Mouse (Mus musculus): ENCODE data around the gene 4930558C23Rik. TPM values are rescaled to one million over a fixed set of nuclear protein-coding genes. Genes with fewer than 3 reads are reported as not detected.
"Not testable (repeated sequence)": the region's sequence is repeated elsewhere in the genome, so short reads cannot be mapped to it uniquely, and the experiment has no call there.

4930558C23Rik gene
- polyA plus RNA-seq, 1 experiment, result not detected

DNA sequence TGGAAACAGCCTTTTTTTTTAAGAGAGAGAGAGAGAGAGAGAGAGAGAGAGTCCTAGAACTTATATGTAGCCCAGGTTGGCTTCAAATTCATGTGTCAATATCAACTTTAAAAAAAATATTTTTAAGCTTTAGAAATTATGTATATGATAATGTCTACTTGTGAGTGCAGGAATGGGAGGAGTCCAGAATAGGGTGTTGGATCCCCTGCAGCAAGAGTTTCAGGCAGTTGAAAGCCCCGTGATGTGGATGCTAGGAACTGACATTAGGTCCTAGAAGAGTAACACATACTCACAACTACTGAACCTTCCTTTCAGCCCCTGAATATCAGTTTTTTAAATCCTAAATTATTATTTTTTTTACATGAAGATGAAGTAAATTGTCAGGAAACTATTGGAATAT lies 32.9 kb upstream of the 4930558C23Rik start:
- 93% methylated on average over 1 of the region's 1 CpGs for WGBS
- Histone ChIP-seq H3K27ac (ENCODE audit: control insufficient read depth, insufficient read depth, low read length) (no peak overlapping the region), H3K27me3 (ENCODE audit: control insufficient read depth, insufficient read depth, low read length) (no peaks in the 10 kb centered on the region), H3K36me3 (ENCODE audit: control insufficient read depth, insufficient read depth, low read length) (peaks cover 5% of the 10 kb centered on the region; the same call in 1 of the 2 replicates), H3K4me3 (ENCODE audit: control insufficient read depth, insufficient read depth, low read length) (no peak overlapping the region), H3K4me1 (replicated peaks; ENCODE audit: control insufficient read depth, insufficient read depth, low read length) (peaks cover 2% of the 10 kb centered on the region; the same call in 1 of the 2 replicates)
- TF ChIP-seq CTCF (IDR thresholded peaks at IDR 0.05; ENCODE audit: borderline replicate concordance, control insufficient read depth, extremely low read depth, insufficient read depth, low read length, poor library complexity), result no peak
- TF ChIP-seq POLR2A (IDR thresholded peaks at IDR 0.05; ENCODE audit: control insufficient read depth, extremely low read depth, insufficient read depth, low read length, poor library complexity), result no peak
- no peak for DNase-seq

- H3K4me3 ChIP-seq (ENCODE audit: control insufficient read depth, insufficient read depth, low read length), result peak overlapping the region; percentile 4; the same call in 1 of the 2 replicates
- WGBS, result 15% methylated on average over 7 of the region's 7 CpGs
- H3K27ac ChIP-seq (ENCODE audit: control insufficient read depth, insufficient read depth, low read length), result no peak overlapping the region
- DNase-seq, result peak; percentile 5
- H3K4me1 ChIP-seq (replicated peaks; ENCODE audit: control insufficient read depth, insufficient read depth, low read length), result peaks cover 2% of the 10 kb centered on the region; the same call in 1 of the 2 replicates
- peaks cover 5% of the 10 kb centered on the region; the same call in 1 of the 2 replicates for H3K36me3 ChIP-seq (ENCODE audit: control insufficient read depth, insufficient read depth, low read length)
- no peak for TF ChIP-seq POLR2A (IDR thresholded peaks at IDR 0.05; ENCODE audit: control insufficient read depth, extremely low read depth, insufficient read depth, low read length, poor library complexity)
- no peaks in the 10 kb centered on the region for H3K27me3 ChIP-seq (ENCODE audit: control insufficient read depth, insufficient read depth, low read length)
Measured at GRCm38 (mm10) chr3:95434983-95435370, 32.3 kb upstream of the 4930558C23Rik start.

DNA sequence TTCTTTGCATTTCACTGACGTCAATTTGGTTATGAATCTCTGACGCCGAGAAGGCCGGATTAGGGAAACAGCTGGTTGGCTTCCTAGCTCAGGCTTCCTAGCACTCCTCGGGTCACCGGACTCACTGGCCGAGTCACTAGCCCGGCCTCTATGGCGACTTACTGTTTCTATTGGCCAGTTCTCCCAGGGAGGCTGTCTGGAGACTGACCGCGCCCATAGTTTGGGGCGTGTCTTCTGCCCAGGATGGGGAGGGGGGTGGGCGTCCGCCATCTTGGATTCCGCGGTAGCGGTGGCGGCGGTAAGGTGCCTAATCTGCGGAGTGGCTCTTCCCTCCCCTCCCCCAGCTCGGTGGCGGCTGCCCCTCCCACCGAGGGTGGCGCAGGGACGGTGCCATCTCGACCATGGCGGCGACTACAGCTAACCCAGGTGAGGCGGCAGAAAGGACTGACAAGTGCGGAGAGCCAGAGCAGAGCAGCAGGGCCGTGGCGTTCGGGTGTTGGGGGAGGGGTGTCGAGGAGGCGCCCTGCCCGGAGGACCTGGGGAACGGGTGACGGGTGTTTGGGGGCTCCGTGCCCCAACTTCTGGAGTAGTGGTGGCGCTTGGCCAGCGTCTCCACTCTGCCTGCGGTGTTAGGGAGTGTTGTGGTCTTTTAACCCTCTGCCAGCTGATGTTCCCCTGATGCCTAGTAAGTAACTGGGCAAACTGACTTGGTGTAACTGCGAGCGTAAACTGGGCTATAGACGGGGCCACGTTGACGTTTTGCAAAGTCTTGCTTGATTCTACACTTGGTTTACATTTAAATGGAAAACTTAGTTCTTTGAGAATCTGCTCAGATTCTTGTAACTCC lies 31.7 kb upstream of the 4930558C23Rik start, which contains the start of gene Arnt:
Gene Arnt, plus strand, starts transcription at position 253 of the 847 bp plus-strand sequence.
- Histone ChIP-seq H3K36me3 (ENCODE audit: control insufficient read depth, insufficient read depth, low read length) (peaks cover 5% of the 10 kb centered on the region; the same call in 1 of the 2 replicates), H3K4me1 (replicated peaks; ENCODE audit: control insufficient read depth, insufficient read depth, low read length) (peaks cover 2% of the 10 kb centered on the region; the same call in 1 of the 2 replicates), H3K4me3 (ENCODE audit: control insufficient read depth, insufficient read depth, low read length) (peak within 1 kb of the TSS; percentile 90), H3K27me3 (ENCODE audit: control insufficient read depth, insufficient read depth, low read length) (no peaks in the 10 kb centered on the region), H3K27ac (ENCODE audit: control insufficient read depth, insufficient read depth, low read length) (peak within 1 kb of the TSS; percentile 22)
- under 1% methylated on average over 47 of the region's 47 CpGs for WGBS
- TF ChIP-seq POLR2A (IDR thresholded peaks at IDR 0.05; ENCODE audit: control insufficient read depth, extremely low read depth, insufficient read depth, low read length, poor library complexity) (peak; percentile 69), CTCF (IDR thresholded peaks at IDR 0.05; ENCODE audit: borderline replicate concordance, control insufficient read depth, extremely low read depth, insufficient read depth, low read length, poor library complexity) (peak; percentile 47; the same call in 1 of the 2 replicates)
- DNase-seq, result peak; percentile 86

GRCm38 (mm10) chr3:95433301-95433915 lies 30.8 kb upstream of the 4930558C23Rik start:
- TF ChIP-seq CTCF (IDR thresholded peaks at IDR 0.05; ENCODE audit: borderline replicate concordance, control insufficient read depth, extremely low read depth, insufficient read depth, low read length, poor library complexity), result no peak
- no peak for TF ChIP-seq POLR2A (IDR thresholded peaks at IDR 0.05; ENCODE audit: control insufficient read depth, extremely low read depth, insufficient read depth, low read length, poor library complexity)
- Histone ChIP-seq H3K4me1 (replicated peaks; ENCODE audit: control insufficient read depth, insufficient read depth, low read length) (peaks cover 2% of the 10 kb centered on the region; the same call in 1 of the 2 replicates), H3K36me3 (ENCODE audit: control insufficient read depth, insufficient read depth, low read length) (peaks cover 5% of the 10 kb centered on the region; the same call in 1 of the 2 replicates), H3K27me3 (ENCODE audit: control insufficient read depth, insufficient read depth, low read length) (no peaks in the 10 kb centered on the region), H3K4me3 (ENCODE audit: control insufficient read depth, insufficient read depth, low read length) (no peak overlapping the region), H3K27ac (ENCODE audit: control insufficient read depth, insufficient read depth, low read length) (no peak overlapping the region)
- DNase-seq, result no peak
- 75% methylated on average over 10 of the region's 10 CpGs for WGBS

DNA sequence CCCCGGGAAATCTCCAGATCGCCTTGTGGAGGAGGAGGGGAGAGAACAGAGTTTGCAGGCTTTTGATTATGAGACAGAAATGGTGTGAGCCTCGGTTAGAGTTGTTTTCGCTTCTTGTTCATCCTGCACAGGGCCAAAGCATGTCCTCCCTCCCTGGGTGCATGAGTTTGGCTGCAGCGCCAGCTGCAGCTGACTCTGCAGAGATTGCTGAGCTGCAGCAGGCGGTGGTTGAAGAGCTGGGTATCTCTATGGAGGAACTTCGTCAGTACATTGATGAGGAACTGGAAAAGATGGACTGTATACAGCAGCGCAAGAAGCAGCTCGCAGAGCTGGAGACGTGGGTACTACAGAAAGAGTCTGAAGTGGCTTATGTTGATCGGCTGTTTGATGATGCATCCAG lies 25.8 kb upstream of the 4930558C23Rik start:
- WGBS, result 44% methylated on average over 5 of the region's 11 CpGs
- H3K4me3 ChIP-seq (ENCODE audit: control insufficient read depth, insufficient read depth, low read length); H3K27ac ChIP-seq (ENCODE audit: control insufficient read depth, insufficient read depth, low read length); H3K36me3 ChIP-seq (ENCODE audit: control insufficient read depth, insufficient read depth, low read length); H3K4me1 ChIP-seq (replicated peaks; ENCODE audit: control insufficient read depth, insufficient read depth, low read length); DNase-seq; H3K27me3 ChIP-seq (ENCODE audit: control insufficient read depth, insufficient read depth, low read length): not testable (repeated sequence)

GRCm38 (mm10) chr3:95427891-95428238 lies 25.2 kb upstream of the 4930558C23Rik start:
- 15% methylated on average over 16 of the region's 21 CpGs for WGBS
- peak; percentile 22 for DNase-seq
- H3K27me3 ChIP-seq (ENCODE audit: control insufficient read depth, insufficient read depth, low read length); H3K36me3 ChIP-seq (ENCODE audit: control insufficient read depth, insufficient read depth, low read length); H3K27ac ChIP-seq (ENCODE audit: control insufficient read depth, insufficient read depth, low read length); H3K4me1 ChIP-seq (replicated peaks; ENCODE audit: control insufficient read depth, insufficient read depth, low read length): not testable (repeated sequence)
- H3K4me3 ChIP-seq (ENCODE audit: control insufficient read depth, insufficient read depth, low read length), result peak overlapping the region; percentile 27

DNA sequence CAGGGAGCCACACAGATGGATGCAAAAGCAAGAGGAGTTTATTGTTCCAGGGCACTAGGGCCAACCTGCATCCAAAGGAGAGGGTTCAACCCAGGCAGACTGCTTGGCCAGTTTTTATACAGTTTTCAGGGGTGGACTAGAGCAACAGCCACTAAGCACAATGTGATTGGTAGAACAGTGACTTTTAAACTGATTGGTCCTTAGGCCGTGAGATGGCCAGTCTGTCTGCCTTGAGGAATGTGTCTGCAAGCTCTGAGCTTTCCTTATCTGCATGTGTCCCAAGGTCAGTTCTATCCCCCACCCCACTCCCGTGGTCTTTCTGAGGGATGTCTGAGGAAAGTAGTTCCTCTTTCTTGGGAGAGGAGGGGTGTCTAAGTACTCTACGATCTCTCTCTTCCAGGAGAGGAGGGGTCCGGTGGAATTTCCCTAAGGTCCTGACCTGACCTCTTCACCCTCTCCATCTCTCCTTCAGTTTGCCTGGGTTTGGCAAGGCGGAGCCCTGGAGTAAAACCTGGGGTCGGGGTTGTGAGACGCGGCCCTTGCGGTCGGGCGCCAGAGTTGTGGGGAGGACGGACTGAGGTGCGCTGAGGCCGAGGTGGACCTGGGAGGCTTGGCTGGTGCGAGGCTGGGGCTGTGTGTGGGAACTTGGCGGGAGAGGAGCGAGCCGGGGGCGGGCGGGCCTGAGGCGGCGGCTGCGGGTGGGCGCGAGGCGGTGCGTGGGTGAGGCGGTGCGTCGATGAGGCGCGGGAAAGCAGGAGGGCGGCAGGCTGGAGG lies 24.7 kb upstream of the 4930558C23Rik start:
- 22% methylated on average over 18 of the region's 33 CpGs for WGBS
- not testable (repeated sequence) for H3K4me3 ChIP-seq (ENCODE audit: control insufficient read depth, insufficient read depth, low read length); H3K27ac ChIP-seq (ENCODE audit: control insufficient read depth, insufficient read depth, low read length); H3K4me1 ChIP-seq (replicated peaks; ENCODE audit: control insufficient read depth, insufficient read depth, low read length); H3K27me3 ChIP-seq (ENCODE audit: control insufficient read depth, insufficient read depth, low read length); DNase-seq; H3K36me3 ChIP-seq (ENCODE audit: control insufficient read depth, insufficient read depth, low read length)

DNA sequence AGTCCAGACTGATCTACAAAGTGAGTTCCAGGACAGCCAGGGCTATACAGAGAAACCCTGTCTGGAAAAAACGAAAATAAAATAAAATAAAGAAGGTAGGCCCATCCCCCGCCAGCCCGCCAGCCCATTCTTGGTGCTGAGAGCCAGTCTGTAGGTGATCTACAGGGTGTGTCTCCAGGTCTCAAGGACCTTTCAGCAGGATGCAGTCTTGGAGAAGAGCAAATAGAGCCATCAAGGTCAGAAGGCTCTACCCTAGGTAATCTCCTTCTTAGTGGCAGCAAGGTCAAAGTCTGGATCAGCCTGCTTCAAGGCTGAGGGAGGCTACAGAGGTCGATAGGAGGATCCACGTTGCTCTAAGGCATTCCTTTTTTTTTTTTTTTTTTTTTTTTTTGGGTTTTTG lies 23.8 kb upstream of the 4930558C23Rik start:
- DNase-seq; H3K4me3 ChIP-seq (ENCODE audit: control insufficient read depth, insufficient read depth, low read length): not testable (repeated sequence)
- 85% methylated on average over 5 of the region's 5 CpGs for WGBS

More for the DNA sequence above, 23.8 kb upstream of the 4930558C23Rik start:
- not testable (repeated sequence) for H3K27ac ChIP-seq (ENCODE audit: control insufficient read depth, insufficient read depth, low read length); H3K4me1 ChIP-seq (replicated peaks; ENCODE audit: control insufficient read depth, insufficient read depth, low read length); H3K27me3 ChIP-seq (ENCODE audit: control insufficient read depth, insufficient read depth, low read length); H3K36me3 ChIP-seq (ENCODE audit: control insufficient read depth, insufficient read depth, low read length)
